Mouse (Mus musculus) forebrain, embryonic 12.5 days (tissue): ENCODE data around the gene Coro2b. TPM values are rescaled to one million over a fixed set of nuclear protein-coding genes. Genes with fewer than 3 reads are reported as not detected.

ENCODE experiments used
- ATAC-seq: fragments of 200-750 bp; cut with Nextera tagmentation; 2 replicates; pipeline ENCODE4 v1.8.0; 2017; ENCODE audit warnings: moderate TSS enrichment; ENCODE audit not compliant: low FRiP score
- H3K27ac ChIP-seq: fragments of 300-500 bp; sonication (generic); 2 replicates; pipeline ENCODE4 v1.5.1; 2016; ENCODE audit warnings: mild to moderate bottlenecking
- H3K27me3 ChIP-seq: fragments of 300-500 bp; sonication (generic); 2 replicates; pipeline ENCODE4 v1.6.1; 2016; ENCODE audit warnings: mild to moderate bottlenecking
- H3K36me3 ChIP-seq: fragments of 300-500 bp; sonication (generic); replicated peaks from 2 replicates; pipeline ENCODE4 v1.6.1; 2016; ENCODE audit warnings: mild to moderate bottlenecking
- H3K4me1 ChIP-seq: fragments of 300-500 bp; sonication (generic); 2 replicates; pipeline ENCODE4 v1.6.1; 2016
- H3K4me2 ChIP-seq: fragments of 300-500 bp; sonication (generic); 2 replicates; pipeline ENCODE4 v1.6.1; 2016; ENCODE audit warnings: mild to moderate bottlenecking, moderate library complexity
- H3K4me3 ChIP-seq: fragments of 300-500 bp; sonication (generic); replicated peaks from 2 replicates; pipeline ENCODE4 v1.5.1; 2016; ENCODE audit warnings: mild to moderate bottlenecking
- H3K9ac ChIP-seq: fragments of 300-500 bp; sonication (generic); 2 replicates; pipeline ENCODE4 v1.6.1; 2016; ENCODE audit warnings: mild to moderate bottlenecking
- H3K9me3 ChIP-seq: fragments of 300-500 bp; sonication (generic); 2 replicates; pipeline ENCODE4 v1.6.1; 2016
- WGBS: fragments of 180-500 bp; shearing (Covaris S2); methylation state at CpG from one replicate; pipeline ENCODE4 v1.1.7; 2016; 5-methylcytosine and 5-hydroxymethylcytosine counted together
- polyA plus RNA-seq: library from polyadenylated mRNA; unstranded; fragments of >200 nt; fragmentation: Nextera tagmentation; extraction: Ambion mirVana; gene quantifications from 2 replicates; pipeline ENCODE4 v1.2.1, GENCODE M21; 2016

Gene Coro2b
- polyA plus RNA-seq, 1 experiment from 2014 or later = 38.1 TPM

DNA sequence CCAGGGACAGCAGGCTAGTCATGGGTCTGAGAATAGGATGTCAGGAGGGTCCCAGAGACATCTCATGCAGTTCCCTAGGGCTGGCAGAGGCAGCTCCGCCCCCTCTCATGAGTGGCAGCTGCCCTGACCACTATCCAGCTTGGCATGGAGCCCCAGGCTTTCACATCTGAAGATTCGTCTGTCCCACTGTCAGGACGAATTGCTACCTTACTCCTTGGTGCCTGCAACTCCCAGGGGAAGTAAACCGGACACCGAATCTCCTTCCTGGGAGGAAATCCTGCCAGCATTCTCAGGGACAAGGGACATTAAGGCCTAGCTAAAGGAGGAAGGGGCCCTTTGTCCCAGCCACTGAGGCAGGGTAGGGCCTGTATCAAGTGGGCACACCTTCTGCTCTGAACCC lies 14.6 kb downstream of the Coro2b start:
- ATAC-seq = no peak
- H3K36me3 ChIP-seq = no peaks in the 10 kb centered on the region
- no peak overlapping the region for H3K4me3 ChIP-seq
- no peaks in the 10 kb centered on the region for H3K9me3 ChIP-seq
- H3K27ac ChIP-seq = peak overlapping the region; percentile 67; the same call in 1 of the 2 replicates
- H3K4me2 ChIP-seq = no peak overlapping the region
- peaks cover 11% of the 10 kb centered on the region for H3K27me3 ChIP-seq
- peaks cover 96% of the 10 kb centered on the region for H3K4me1 ChIP-seq
- 57% methylated on average over 5 of the region's 5 CpGs for WGBS
- no peak overlapping the region for H3K9ac ChIP-seq

DNA sequence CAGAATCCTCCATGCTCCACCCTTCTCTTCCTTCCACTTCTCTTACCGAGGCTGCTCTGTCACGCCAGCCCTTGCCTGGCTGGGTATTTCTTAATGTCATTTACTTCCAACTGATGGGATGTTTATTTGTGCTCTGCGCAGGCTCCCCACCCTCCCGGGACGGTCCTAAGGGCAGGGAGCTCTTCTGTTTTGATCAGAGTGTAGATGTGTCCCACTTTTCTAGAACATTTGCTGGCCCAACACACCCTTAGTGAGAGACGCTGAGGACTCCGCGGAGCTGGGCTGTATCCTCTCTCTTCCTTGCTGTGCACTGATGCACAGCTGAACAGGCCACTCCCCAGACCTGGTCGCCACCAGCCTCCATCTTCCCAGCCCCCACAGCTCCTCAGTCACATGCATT lies 15.3 kb downstream of the Coro2b start:
- Histone ChIP-seq H3K9me3 (no peaks in the 10 kb centered on the region), H3K4me1 (peaks cover 92% of the 10 kb centered on the region), H3K9ac (0 out of 2 replicates have a peak overlapping the region, but pooled peaks have one; percentile 17), H3K27ac (peak overlapping the region; percentile 4; the same call in 1 of the 2 replicates), H3K4me2 (peak overlapping the region; percentile 6; the same call in 1 of the 2 replicates), H3K4me3 (no peak overlapping the region), H3K27me3 (peaks cover 11% of the 10 kb centered on the region), H3K36me3 (no peaks in the 10 kb centered on the region)
- 46% methylated on average over 9 of the region's 9 CpGs for WGBS
- peak; percentile 20; the same call in 1 of the 2 replicates for ATAC-seq

DNA sequence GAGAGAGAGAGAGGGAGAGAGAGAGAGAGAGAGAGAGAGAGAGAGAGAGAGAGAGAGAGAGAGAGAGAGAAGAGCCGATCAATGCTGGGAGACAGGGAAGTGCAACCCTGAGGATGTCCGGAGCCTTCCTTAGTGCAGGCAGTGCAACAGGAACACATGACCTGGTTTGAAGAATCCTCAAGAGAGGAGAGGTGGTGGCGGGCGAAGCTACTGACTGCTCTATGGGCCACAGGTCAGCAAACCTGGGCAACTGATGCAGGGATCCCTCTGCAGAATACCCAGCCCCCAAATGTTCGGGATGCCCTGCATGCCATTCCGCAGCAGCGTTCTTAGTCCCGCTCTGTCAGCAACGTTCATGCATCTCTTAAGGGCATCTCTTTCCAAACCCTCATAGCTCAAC lies 15.9 kb downstream of the Coro2b start:
- H3K4me3 ChIP-seq = no peak overlapping the region
- H3K4me2 ChIP-seq = peak overlapping the region; percentile 6; the same call in 1 of the 2 replicates
- peaks cover 89% of the 10 kb centered on the region for H3K4me1 ChIP-seq
- no peaks in the 10 kb centered on the region for H3K36me3 ChIP-seq
- ATAC-seq = no peak
- 48% methylated on average over 9 of the region's 9 CpGs for WGBS
- no peaks in the 10 kb centered on the region for H3K9me3 ChIP-seq
- peaks cover 11% of the 10 kb centered on the region for H3K27me3 ChIP-seq
- H3K27ac ChIP-seq = peak overlapping the region; percentile 20; the same call in 1 of the 2 replicates
- H3K9ac ChIP-seq = peak overlapping the region; percentile 17; the same call in 1 of the 2 replicates

DNA sequence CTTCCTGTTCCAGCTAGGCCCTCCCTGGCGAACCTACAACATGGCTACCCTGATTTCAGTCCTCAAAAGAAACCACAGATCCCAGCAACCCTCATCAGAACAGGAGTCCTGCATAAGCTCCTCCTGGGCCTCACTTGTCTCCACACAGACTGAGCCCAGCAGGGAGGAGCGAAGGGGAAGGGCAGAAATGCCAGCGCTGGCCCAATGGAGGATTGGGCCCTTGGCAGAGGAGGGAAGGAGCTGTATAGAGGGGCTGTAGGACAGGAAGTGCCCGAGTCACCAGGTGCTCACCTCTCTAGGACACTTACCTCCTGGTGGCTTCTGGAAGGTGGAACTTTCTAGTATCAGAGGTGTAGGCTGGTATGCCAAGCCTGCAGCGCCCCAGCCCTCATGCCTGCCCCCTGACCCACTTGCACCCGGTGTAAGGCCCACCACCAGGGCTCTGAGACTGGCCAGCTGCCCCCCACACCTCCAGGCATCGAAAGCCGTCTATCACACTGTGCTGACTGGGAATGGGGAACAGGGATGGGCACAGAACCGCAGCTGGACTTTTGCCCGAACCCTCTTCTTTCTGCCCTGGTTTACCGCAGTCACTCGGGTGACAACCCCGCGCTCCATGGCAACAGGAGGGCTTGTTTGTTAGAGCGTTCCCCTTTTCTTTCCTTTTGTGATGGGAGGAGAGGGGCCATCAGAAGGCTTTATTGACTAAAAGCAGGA lies 16.9 kb downstream of the Coro2b start:
- H3K27ac ChIP-seq = peak overlapping the region; percentile 9; the same call in 1 of the 2 replicates
- no peak for ATAC-seq
- H3K4me2 ChIP-seq = no peak overlapping the region
- peaks cover 82% of the 10 kb centered on the region for H3K4me1 ChIP-seq
- no peak overlapping the region for H3K9ac ChIP-seq
- no peak overlapping the region for H3K4me3 ChIP-seq
- H3K36me3 ChIP-seq = no peaks in the 10 kb centered on the region
- peaks cover 11% of the 10 kb centered on the region for H3K27me3 ChIP-seq
- WGBS = 68% methylated on average over 15 of the region's 15 CpGs
- no peaks in the 10 kb centered on the region for H3K9me3 ChIP-seq

DNA sequence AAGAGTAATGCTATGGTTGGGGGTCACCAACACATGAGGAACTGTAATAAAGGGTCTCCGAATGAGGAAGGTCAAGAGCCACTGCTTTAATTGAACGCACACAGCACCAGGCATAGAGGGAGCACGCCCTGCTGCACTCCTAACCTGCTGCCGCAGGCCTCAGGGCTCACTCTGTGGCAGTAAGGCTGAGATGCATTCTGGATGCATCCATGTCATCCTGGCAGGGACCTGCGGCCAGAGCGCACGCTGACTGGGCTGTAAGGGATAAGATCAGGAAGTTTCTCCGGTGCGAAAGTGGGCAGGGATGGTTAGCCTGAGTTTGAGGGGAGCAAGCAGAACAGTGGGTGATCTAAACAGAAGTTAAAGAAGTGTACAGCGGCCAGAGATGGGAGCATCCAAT lies 17.5 kb downstream of the Coro2b start:
- Histone ChIP-seq H3K4me2 (no peak overlapping the region), H3K4me1 (peaks cover 79% of the 10 kb centered on the region), H3K9ac (no peak overlapping the region), H3K4me3 (no peak overlapping the region), H3K27ac (no peak overlapping the region), H3K36me3 (no peaks in the 10 kb centered on the region), H3K9me3 (no peaks in the 10 kb centered on the region), H3K27me3 (peaks cover 8% of the 10 kb centered on the region)
- no peak for ATAC-seq
- 75% methylated on average over 10 of the region's 10 CpGs for WGBS

DNA sequence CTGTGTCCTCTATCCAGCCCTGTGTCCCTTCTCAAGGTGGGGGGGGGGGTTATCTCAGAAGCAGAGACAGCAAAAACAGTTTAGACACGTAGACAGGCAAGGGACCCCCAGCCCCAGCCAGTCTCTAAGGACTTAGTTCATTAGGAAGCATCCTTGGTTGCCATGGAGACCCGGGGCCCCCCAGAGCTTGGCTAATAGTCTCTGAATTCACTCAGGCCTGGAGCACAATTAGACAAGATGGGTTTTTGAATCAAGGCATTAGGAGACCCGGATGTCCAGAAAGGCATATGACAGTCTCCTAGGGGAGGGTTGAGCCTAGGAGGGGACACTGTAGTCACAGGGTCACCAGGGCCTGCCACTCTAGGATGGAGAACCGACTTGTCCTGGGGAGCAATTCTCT lies 18.3 kb downstream of the Coro2b start:
- ATAC-seq = peak; percentile 40
- peaks cover 4% of the 10 kb centered on the region; the same call in 1 of the 2 replicates for H3K27me3 ChIP-seq
- H3K4me1 ChIP-seq = peaks cover 84% of the 10 kb centered on the region
- H3K9ac ChIP-seq = 0 out of 2 replicates have a peak overlapping the region, but pooled peaks have one; percentile 5
- no peak overlapping the region for H3K4me3 ChIP-seq
- H3K27ac ChIP-seq = no peak overlapping the region
- no peaks in the 10 kb centered on the region for H3K36me3 ChIP-seq
- 0 out of 2 replicates have a peak overlapping the region, but pooled peaks have one; percentile 10 for H3K4me2 ChIP-seq
- WGBS = 15% methylated on average over 4 of the region's 4 CpGs
- H3K9me3 ChIP-seq = no peaks in the 10 kb centered on the region

DNA sequence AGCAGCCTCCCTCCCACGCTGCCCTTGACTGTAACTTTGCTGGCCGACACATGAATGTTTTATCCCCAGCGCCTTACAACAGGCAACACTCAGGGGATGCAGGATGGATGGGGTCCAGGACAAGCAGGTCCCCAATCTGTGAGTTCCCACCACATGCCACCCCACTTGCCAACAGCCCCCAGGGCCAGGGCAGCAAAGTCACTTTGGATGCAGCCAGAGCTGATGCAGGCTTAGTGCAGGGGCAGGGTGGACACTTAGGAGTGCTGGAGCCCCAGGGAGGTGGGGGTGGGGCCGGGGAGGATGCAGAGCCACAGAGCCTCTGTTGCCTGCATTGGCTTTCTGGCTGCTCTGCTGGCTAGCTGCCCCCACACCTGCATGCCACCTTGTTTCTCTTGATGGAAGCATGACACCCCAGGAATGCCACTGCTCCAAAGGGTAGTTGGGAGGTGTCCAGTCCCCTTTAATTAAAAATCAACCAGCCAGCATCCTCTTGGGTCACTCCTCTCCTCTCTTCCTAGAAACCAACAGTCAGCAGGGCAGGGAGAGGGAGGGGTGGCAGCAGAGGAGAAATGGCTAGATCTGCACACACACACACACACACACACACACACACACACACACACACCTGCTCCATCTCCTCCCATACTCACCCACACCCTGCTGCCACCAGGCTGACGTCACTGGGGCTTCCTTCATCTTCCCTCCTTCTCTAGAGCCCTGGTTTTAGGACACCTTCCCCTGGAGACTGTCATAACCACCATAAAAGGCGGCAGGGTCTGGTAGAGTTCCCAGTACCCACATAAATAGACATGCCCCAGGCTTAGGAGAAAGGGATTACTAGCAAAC lies 19.5 kb downstream of the Coro2b start:
- no peaks in the 10 kb centered on the region for H3K27me3 ChIP-seq
- no peak for ATAC-seq
- H3K27ac ChIP-seq = 0 out of 2 replicates have a peak overlapping the region, but pooled peaks have one; percentile 2
- H3K4me3 ChIP-seq = no peak overlapping the region
- no peaks in the 10 kb centered on the region for H3K9me3 ChIP-seq
- no peak overlapping the region for H3K9ac ChIP-seq
- H3K36me3 ChIP-seq = no peaks in the 10 kb centered on the region
- WGBS = 61% methylated on average over 6 of the region's 6 CpGs
- H3K4me1 ChIP-seq = peaks cover 75% of the 10 kb centered on the region
- H3K4me2 ChIP-seq = no peak overlapping the region

DNA sequence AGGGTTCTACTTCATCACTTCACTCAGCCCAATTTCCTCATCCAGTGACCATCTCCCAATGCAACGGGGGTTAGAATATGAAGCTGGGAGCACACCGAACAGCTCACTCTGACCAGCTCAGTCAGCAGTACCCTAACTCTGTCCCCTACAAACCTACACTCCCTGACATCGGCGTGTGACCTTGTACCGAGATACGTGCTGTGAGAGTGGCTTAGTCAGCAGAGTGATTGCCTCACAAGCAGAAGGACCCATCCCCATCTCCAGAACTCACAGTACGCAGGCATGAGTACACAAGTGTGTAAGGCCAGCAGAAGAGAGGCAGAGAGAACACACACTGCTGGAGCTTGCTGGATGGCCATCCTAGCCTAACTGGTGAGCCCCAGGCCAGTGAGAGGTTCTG lies 21.7 kb downstream of the Coro2b start:
- no peaks in the 10 kb centered on the region for H3K9me3 ChIP-seq
- peaks cover 71% of the 10 kb centered on the region for H3K4me1 ChIP-seq
- H3K4me3 ChIP-seq = no peak overlapping the region
- H3K4me2 ChIP-seq = no peak overlapping the region
- no peak overlapping the region for H3K9ac ChIP-seq
- no peak for ATAC-seq
- H3K36me3 ChIP-seq = no peaks in the 10 kb centered on the region
- no peaks in the 10 kb centered on the region for H3K27me3 ChIP-seq
- no peak overlapping the region for H3K27ac ChIP-seq
- 94% methylated on average over 7 of the region's 7 CpGs for WGBS

DNA sequence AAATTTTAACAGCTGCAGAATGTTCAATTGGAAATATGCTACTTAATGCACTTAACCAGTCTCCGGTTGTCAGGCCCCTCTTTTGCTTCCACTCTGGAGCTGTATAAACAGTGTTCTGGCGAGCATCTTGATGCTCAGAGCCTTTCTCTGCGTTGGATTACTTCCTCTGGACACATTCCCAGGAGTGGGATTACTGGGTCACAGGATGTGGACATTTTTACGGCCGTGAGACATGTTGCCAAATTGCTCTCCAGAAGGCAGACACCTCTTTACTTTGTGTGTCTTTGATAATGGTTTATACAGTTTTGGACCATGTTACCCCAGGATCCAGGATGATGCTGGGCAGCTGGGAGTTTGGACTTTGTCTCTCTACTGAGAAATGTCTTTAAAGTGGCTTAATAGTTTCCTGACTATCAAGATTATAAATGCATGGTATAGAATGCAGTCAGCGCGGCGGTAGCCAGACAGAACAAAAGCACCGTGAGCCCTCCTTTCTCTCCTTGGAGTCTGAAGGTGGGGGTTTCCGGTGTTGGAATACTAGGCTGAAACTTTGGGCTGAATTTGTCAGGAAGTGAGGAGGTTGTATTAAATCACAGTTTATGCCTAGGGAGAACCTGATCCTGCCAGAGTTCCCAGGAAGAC lies 23.2 kb downstream of the Coro2b start:
- no peak overlapping the region for H3K4me3 ChIP-seq
- 56% methylated on average over 10 of the region's 10 CpGs for WGBS
- H3K36me3 ChIP-seq = no peaks in the 10 kb centered on the region
- H3K4me1 ChIP-seq = peaks cover 70% of the 10 kb centered on the region
- ATAC-seq = no peak
- no peaks in the 10 kb centered on the region for H3K9me3 ChIP-seq
- H3K27ac ChIP-seq = 0 out of 2 replicates have a peak overlapping the region, but pooled peaks have one; percentile 6
- no peaks in the 10 kb centered on the region for H3K27me3 ChIP-seq
- no peak overlapping the region for H3K4me2 ChIP-seq
- no peak overlapping the region for H3K9ac ChIP-seq

DNA sequence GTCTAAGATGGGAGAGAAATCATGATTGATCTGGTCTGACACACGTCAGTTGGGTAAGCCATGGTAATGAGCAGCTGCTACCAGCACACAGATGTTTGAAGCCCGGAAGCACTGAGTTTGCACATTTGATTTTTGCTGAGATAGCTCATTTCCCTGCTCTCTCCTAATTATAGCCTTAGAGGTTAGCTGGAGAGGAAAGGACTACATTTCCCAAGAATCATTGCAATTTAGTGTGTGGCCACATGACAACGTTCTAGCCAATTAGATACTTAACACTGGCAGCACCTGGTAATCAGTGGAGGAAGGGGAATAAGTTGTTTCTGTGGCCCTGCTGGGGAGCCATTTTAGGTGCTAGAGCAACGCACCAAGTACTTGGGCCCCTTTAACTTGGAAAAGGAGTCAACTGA lies 26.3 kb downstream of the Coro2b start:
- H3K4me1 ChIP-seq = peaks cover 54% of the 10 kb centered on the region
- no peaks in the 10 kb centered on the region for H3K27me3 ChIP-seq
- H3K4me2 ChIP-seq = no peak overlapping the region
- ATAC-seq = peak; percentile 78; the same call in 1 of the 2 replicates
- WGBS = 53% methylated on average over 4 of the region's 4 CpGs
- H3K27ac ChIP-seq = no peak overlapping the region
- no peaks in the 10 kb centered on the region for H3K9me3 ChIP-seq
- no peaks in the 10 kb centered on the region for H3K36me3 ChIP-seq
- H3K4me3 ChIP-seq = no peak overlapping the region
- H3K9ac ChIP-seq = no peak overlapping the region

DNA sequence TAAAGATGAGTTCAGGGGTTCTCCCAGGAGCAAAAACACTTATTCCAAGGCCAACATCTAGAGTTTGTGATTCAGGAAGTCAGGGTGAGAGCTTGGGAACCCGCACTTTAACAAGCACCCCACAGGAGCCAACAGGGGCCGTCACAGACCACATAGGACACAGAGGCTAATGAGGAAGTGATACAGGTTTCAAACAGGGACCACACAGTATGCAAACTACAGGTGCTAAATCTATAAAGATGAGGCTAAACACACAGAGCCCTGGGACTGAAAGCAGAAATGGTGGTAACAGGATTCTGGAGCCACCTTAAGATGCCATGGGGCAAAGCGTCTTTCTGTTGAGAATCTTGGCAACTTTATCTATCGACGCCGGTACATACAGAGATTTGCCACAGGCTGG lies 27.2 kb downstream of the Coro2b start:
- Histone ChIP-seq H3K27ac (peak overlapping the region; percentile 67; the same call in 1 of the 2 replicates), H3K4me1 (peaks cover 58% of the 10 kb centered on the region), H3K36me3 (no peaks in the 10 kb centered on the region), H3K27me3 (no peaks in the 10 kb centered on the region), H3K4me3 (no peak overlapping the region), H3K4me2 (no peak overlapping the region), H3K9ac (0 out of 2 replicates have a peak overlapping the region, but pooled peaks have one; percentile 21), H3K9me3 (no peaks in the 10 kb centered on the region)
- WGBS = 91% methylated on average over 6 of the region's 6 CpGs
- no peak for ATAC-seq
